Mouse (Mus musculus) ES-Bruce4 (cell line): ENCODE measurements around the gene Mrpl12. TPM values are rescaled to one million over a fixed set of nuclear protein-coding genes. Genes with fewer than 3 reads are reported as not detected.

Experiments used
- H3K27ac ChIP-seq: 2 replicates; pipeline ENCODE4 v1.5.1; 2012; ENCODE audit warnings: low read length, inconsistent platforms; ENCODE audit not compliant: insufficient read depth
- H3K27me3 ChIP-seq: 2 replicates; pipeline ENCODE4 v1.6.1; 2012; ENCODE audit warnings: mild to moderate bottlenecking, low read length, inconsistent platforms; ENCODE audit not compliant: control insufficient read depth, poor library complexity, insufficient read depth, severe bottlenecking
- H3K36me3 ChIP-seq: 2 replicates; pipeline ENCODE4 v1.6.1; 2012; ENCODE audit warnings: inconsistent platforms, mild to moderate bottlenecking, low read length, moderate library complexity; ENCODE audit not compliant: control insufficient read depth, poor library complexity, insufficient read depth, severe bottlenecking
- H3K4me1 ChIP-seq: one replicate; pipeline ENCODE4 v1.8.1; 2011; ENCODE audit warnings: low read length; ENCODE audit not compliant: control insufficient read depth, insufficient read depth
- H3K4me3 ChIP-seq: 2 replicates; pipeline ENCODE4 v1.5.1; 2011; ENCODE audit warnings: low read depth, mild to moderate bottlenecking, low read length
- H3K9ac ChIP-seq: 2 replicates; pipeline ENCODE4 v1.6.1; 2012; ENCODE audit warnings: low read depth, mild to moderate bottlenecking, inconsistent platforms; ENCODE audit not compliant: poor library complexity, severe bottlenecking
- H3K9me3 ChIP-seq: replicated peaks from 2 replicates; pipeline ENCODE4 v1.6.1; 2012; ENCODE audit warnings: mild to moderate bottlenecking, low read length, inconsistent platforms; ENCODE audit not compliant: control insufficient read depth, poor library complexity, insufficient read depth, severe bottlenecking
- CTCF ChIP-seq: IDR thresholded peaks from one replicate; pipeline ENCODE4 v1.8.1; 2011; ENCODE audit warnings: low read depth, low read length
- EP300 ChIP-seq: IDR thresholded peaks from 2 replicates; pipeline ENCODE4 v1.6.1; 2011; ENCODE audit warnings: low read depth, low read length; ENCODE audit not compliant: insufficient read depth
- POLR2A ChIP-seq: IDR thresholded peaks from one replicate; pipeline ENCODE4 v1.8.1; 2011; ENCODE audit warnings: low read length; ENCODE audit not compliant: insufficient read depth
- polyA plus RNA-seq: library from polyadenylated mRNA; stranded (reverse); fragments of >200 nt; gene quantifications from 2 replicates; pipeline ENCODE4 v1.2.4, GENCODE M21; 2011; ENCODE audit warnings: low read depth; ENCODE audit not compliant: missing spikeins, insufficient read depth, insufficient read length

Gene Mrpl12
- polyA plus RNA-seq, 1 experiment = 83.6 TPM

DNA sequence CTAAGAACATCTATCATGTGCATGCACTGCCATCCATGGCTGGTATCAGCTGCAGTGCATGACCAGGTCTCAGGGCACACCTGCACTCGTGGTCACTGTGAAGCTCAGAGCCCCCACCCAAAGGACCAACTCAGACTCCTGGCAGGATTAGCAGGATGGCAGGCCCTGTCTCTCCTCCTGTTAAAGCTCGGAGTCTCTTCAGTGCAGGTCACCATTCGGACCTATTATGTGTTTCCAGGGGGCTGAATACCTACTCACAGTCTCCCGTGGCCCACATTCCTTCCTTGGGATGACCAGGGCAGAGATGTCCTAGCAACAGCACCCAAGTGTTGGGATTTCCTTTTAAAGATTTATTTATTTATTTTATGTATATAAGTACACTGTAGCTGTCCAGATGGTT is 32.7 kb downstream of the Mrpl12 start:
- Histone ChIP-seq H3K4me1 (no peaks in the 10 kb centered on the region), H3K27me3 (no peaks in the 10 kb centered on the region), H3K27ac (no peak overlapping the region), H3K36me3 (no peaks in the 10 kb centered on the region), H3K9ac (no peak overlapping the region), H3K9me3 (no peaks in the 10 kb centered on the region), H3K4me3 (no peak overlapping the region)
- TF ChIP-seq CTCF = no peak
- TF ChIP-seq POLR2A = no peak
- TF ChIP-seq EP300 = no peak

DNA sequence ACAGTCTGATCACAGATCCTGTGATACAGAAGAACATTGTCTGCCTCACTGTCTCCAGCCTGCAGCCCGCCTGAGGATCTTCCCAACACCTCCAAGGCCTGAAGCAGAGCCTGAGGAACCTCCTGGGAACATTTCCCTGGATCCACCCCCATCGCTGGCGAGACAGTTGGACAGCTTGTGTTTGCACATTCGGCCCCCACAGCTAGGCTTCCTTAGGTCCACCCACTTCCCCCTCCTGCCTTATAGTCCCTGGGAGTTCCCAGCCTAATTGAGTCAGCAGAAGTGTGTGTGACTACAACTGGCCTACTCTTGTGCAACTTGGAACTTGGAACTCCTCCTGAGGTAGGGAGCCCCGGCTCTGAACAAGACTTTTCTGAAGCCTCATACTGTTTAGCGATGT is 33.6 kb downstream of the Mrpl12 start:
- H3K9me3 ChIP-seq = no peaks in the 10 kb centered on the region
- H3K27me3 ChIP-seq = no peaks in the 10 kb centered on the region
- H3K4me1 ChIP-seq = no peaks in the 10 kb centered on the region
- no peak overlapping the region for H3K9ac ChIP-seq
- H3K4me3 ChIP-seq = no peak overlapping the region
- H3K27ac ChIP-seq = no peak overlapping the region
- no peaks in the 10 kb centered on the region for H3K36me3 ChIP-seq
- TF ChIP-seq EP300 = no peak
- TF ChIP-seq POLR2A = no peak
- no peak for TF ChIP-seq CTCF

DNA sequence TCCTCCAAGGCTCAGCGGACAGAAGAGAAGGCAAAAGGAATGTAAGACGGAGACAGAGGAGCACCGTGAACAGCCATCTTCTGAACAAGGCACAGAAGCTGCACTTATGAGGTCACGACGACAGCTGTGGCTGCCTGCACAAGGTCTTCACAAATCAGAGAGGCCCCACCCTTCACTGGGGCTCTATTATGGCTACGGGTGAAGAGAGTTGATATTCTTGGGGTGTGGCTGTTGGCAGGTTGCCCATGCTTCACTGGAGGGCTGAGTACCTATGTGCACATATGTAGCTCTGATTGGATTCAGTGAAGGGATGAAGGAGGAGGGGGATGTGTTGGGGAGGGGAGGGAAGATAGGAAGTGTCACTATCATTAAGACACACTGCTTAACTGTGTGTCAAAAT is 34.1 kb downstream of the Mrpl12 start:
- no peaks in the 10 kb centered on the region for H3K4me1 ChIP-seq
- no peak overlapping the region for H3K4me3 ChIP-seq
- no peak overlapping the region for H3K9ac ChIP-seq
- H3K36me3 ChIP-seq = no peaks in the 10 kb centered on the region
- no peaks in the 10 kb centered on the region for H3K9me3 ChIP-seq
- no peaks in the 10 kb centered on the region for H3K27me3 ChIP-seq
- TF ChIP-seq EP300 = no peak
- no peak for TF ChIP-seq CTCF
- TF ChIP-seq POLR2A = no peak
- no peak overlapping the region for H3K27ac ChIP-seq

- no peaks in the 10 kb centered on the region for H3K4me1 ChIP-seq
- no peaks in the 10 kb centered on the region for H3K36me3 ChIP-seq
- TF ChIP-seq CTCF (no peak), EP300 (no peak), POLR2A (no peak)
- no peak overlapping the region for H3K9ac ChIP-seq
- no peaks in the 10 kb centered on the region for H3K9me3 ChIP-seq
- no peak overlapping the region for H3K27ac ChIP-seq
- no peak overlapping the region for H3K4me3 ChIP-seq
- H3K27me3 ChIP-seq = no peaks in the 10 kb centered on the region
Observed at GRCm38 (mm10) chr11:120519738-120520137, 35.3 kb downstream of the Mrpl12 start.

- Histone ChIP-seq H3K27me3 (no peaks in the 10 kb centered on the region), H3K9me3 (no peaks in the 10 kb centered on the region), H3K4me1 (no peaks in the 10 kb centered on the region), H3K9ac (no peak overlapping the region), H3K27ac (no peak overlapping the region), H3K4me3 (no peak overlapping the region), H3K36me3 (no peaks in the 10 kb centered on the region)
- TF ChIP-seq POLR2A = no peak
- TF ChIP-seq CTCF = no peak
- TF ChIP-seq EP300 = no peak
Observed at GRCm38 (mm10) chr11:120520498-120520897, 36.1 kb downstream of the Mrpl12 start.

- no peaks in the 10 kb centered on the region for H3K36me3 ChIP-seq
- no peaks in the 10 kb centered on the region for H3K9me3 ChIP-seq
Observed at GRCm38 (mm10) chr11:120520967-120521540, 36.6 kb downstream of the Mrpl12 start.

More at GRCm38 (mm10) chr11:120520967-120521540, 36.6 kb downstream of the Mrpl12 start:
- TF ChIP-seq POLR2A (no peak), EP300 (no peak), CTCF (no peak)
- H3K4me1 ChIP-seq = no peaks in the 10 kb centered on the region
- no peak overlapping the region for H3K9ac ChIP-seq
- no peaks in the 10 kb centered on the region for H3K27me3 ChIP-seq
- no peak overlapping the region for H3K27ac ChIP-seq
- H3K4me3 ChIP-seq = no peak overlapping the region
